Mouse (Mus musculus): ENCODE results near the gene Atg4d. TPM values are rescaled to one million over a fixed set of nuclear protein-coding genes. Genes with fewer than 3 reads are reported as not detected.

Atg4d gene
- polyA plus RNA-seq, 1 experiment from 2014 or later = 52.8 TPM

DNA sequence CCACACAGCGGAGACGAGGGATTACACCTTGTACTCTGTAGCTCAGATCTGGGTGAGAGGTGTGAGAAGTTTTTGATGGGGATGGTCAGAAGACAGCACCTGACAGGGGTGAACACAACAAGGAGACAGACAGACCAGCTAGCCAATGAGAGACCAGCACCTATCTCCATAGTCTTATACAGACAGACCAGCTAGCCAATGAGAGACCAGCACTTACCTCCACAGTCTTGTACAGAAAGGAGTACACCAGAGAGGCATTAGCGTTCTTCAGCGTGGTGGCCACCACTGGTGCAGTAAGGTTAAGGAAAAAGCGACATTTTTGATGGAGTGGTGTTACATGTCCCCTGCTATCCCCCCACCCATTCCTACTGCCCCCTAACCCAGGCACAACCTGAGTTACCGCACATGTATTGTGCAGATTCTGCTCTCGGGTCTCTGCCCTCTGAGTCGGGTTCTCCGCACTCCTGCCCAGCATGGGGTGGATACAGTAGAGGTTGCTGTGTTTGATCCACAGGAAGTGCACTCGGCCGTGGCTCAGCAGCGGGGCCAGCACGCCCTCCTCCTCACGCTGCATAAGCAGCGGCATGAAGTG, 44.2 kb downstream of the Atg4d start:
- Histone ChIP-seq H3K4me3 (ENCODE audit: low read length) (no peak overlapping the region), H3K27me3 (replicated peaks; ENCODE audit: control insufficient read depth, insufficient read depth, low read length) (peaks cover 3% of the 10 kb centered on the region), H3K9ac (ENCODE audit: low read depth, low read length) (no peak overlapping the region), H3K27ac (ENCODE audit: low read depth, low read length) (no peak overlapping the region), H3K4me1 (ENCODE audit: control insufficient read depth, insufficient read depth, low read depth, low read length) (no peaks in the 10 kb centered on the region), H3K4me2 (ENCODE audit: low read length) (no peak overlapping the region), H3K9me3 (ENCODE audit: control insufficient read depth, low read length) (no peaks in the 10 kb centered on the region; the same call in 1 of the 2 replicates), H3K36me3 (ENCODE audit: control insufficient read depth, insufficient read depth, low read length) (no peaks in the 10 kb centered on the region)
- WGBS = 64% methylated on average over 15 of the region's 15 CpGs
- ATAC-seq = 0 out of 2 replicates have a peak, but pooled peaks have one; percentile 26

DNA sequence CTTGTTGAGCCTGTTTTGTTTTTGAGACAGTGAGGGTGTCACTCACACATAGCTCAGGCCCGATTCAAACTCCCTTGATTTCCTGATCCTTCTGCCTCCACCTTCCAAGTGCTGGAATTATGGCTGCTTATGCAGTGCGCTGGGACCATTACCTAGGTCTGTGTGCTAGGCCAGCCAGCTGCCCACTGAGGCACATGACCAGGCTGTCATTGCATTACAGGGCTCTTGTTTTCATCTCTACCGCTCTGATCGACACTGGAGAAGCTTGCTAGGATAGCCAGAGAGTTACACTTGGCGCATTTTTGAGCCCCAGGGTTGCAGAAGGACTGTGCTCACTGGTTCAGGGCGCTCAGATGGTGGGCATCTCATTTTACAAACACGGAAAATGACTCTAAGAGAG, 46.6 kb downstream of the Atg4d start:
- 38% methylated on average over 7 of the region's 7 CpGs for WGBS
- peak overlapping the region; percentile 40 for H3K4me3 ChIP-seq (ENCODE audit: low read length)
- peaks cover 3% of the 10 kb centered on the region for H3K27me3 ChIP-seq (replicated peaks; ENCODE audit: control insufficient read depth, insufficient read depth, low read length)
- H3K4me2 ChIP-seq (ENCODE audit: low read length) = peak overlapping the region; percentile 50
- no peak for ATAC-seq
- no peaks in the 10 kb centered on the region; the same call in 1 of the 2 replicates for H3K9me3 ChIP-seq (ENCODE audit: control insufficient read depth, low read length)
- H3K27ac ChIP-seq (ENCODE audit: low read depth, low read length) = no peak overlapping the region
- no peaks in the 10 kb centered on the region for H3K36me3 ChIP-seq (ENCODE audit: control insufficient read depth, insufficient read depth, low read length)
- H3K4me1 ChIP-seq (ENCODE audit: control insufficient read depth, insufficient read depth, low read depth, low read length) = no peaks in the 10 kb centered on the region
- peak overlapping the region; percentile 56 for H3K9ac ChIP-seq (ENCODE audit: low read depth, low read length)

DNA sequence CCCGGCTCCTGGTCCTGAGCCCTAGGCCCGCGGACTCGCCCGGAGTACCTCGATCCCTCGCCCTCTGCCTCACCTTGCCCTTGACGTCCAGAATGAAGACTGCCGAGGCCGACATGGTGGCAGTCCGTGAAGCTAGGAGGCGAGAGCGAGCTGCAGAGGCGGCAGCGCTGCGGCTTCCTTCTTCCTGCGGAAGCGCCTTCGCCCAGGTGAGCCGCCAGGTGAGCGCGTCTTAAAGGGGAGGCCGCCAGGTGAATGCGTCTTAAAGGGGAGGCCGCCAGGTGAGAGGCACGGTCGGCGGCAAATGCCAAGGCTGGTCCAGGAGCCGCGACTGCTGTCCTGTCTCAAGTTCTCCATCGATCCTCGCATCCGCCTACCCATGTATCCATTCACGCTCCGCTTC, 47.0 kb downstream of the Atg4d start, which contains the start of gene Ap1m2:
Gene Ap1m2 (minus strand): TSS at position 204 of the 400 bp plus-strand sequence.
- ATAC-seq = no peak
- Histone ChIP-seq H3K27me3 (replicated peaks; ENCODE audit: control insufficient read depth, insufficient read depth, low read length) (peaks cover 3% of the 10 kb centered on the region), H3K36me3 (ENCODE audit: control insufficient read depth, insufficient read depth, low read length) (no peaks in the 10 kb centered on the region), H3K9me3 (ENCODE audit: control insufficient read depth, low read length) (no peaks in the 10 kb centered on the region; the same call in 1 of the 2 replicates), H3K27ac (ENCODE audit: low read depth, low read length) (no peak within 1 kb of the TSS), H3K4me3 (ENCODE audit: low read length) (peak within 1 kb of the TSS; percentile 40), H3K4me1 (ENCODE audit: control insufficient read depth, insufficient read depth, low read depth, low read length) (no peaks in the 10 kb centered on the region), H3K9ac (ENCODE audit: low read depth, low read length) (peak within 1 kb of the TSS; percentile 56), H3K4me2 (ENCODE audit: low read length) (peak within 1 kb of the TSS; percentile 50)
- 14% methylated on average over 30 of the region's 35 CpGs for WGBS

DNA sequence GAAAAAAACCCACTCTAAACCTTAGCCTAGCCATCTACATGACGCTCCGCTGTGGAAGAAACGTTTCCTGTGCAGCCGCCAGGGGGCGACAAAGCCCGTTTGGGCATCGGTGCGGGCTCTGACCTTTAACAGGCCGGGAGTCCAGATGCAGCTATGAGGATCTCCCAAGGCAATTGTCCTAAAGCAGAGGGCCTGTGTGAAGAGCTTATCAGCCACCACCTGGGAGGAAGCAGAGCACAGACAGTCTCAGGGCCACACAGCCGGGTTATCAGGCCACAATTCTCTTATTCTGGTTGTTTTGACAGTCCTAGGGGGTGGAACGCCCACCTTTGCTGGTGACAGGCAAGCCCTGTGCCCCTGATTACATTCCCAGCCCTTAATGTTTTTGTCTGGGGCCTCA, 48.3 kb downstream of the Atg4d start:
- H3K9ac ChIP-seq (ENCODE audit: low read depth, low read length) = no peak overlapping the region
- no peaks in the 10 kb centered on the region for H3K36me3 ChIP-seq (ENCODE audit: control insufficient read depth, insufficient read depth, low read length)
- H3K4me1 ChIP-seq (ENCODE audit: control insufficient read depth, insufficient read depth, low read depth, low read length) = no peaks in the 10 kb centered on the region
- ATAC-seq = peak; percentile 21; the same call in 1 of the 2 replicates
- peaks cover 3% of the 10 kb centered on the region for H3K27me3 ChIP-seq (replicated peaks; ENCODE audit: control insufficient read depth, insufficient read depth, low read length)
- no peak overlapping the region for H3K4me2 ChIP-seq (ENCODE audit: low read length)
- 9% methylated on average over 11 of the region's 11 CpGs for WGBS
- H3K4me3 ChIP-seq (ENCODE audit: low read length) = no peak overlapping the region
- H3K27ac ChIP-seq (ENCODE audit: low read depth, low read length) = no peak overlapping the region
- no peaks in the 10 kb centered on the region; the same call in 1 of the 2 replicates for H3K9me3 ChIP-seq (ENCODE audit: control insufficient read depth, low read length)

GRCm38 (mm10) chr9:21314367-21315140, 49.5 kb downstream of the Atg4d start:
- no peaks in the 10 kb centered on the region; the same call in 1 of the 2 replicates for H3K9me3 ChIP-seq (ENCODE audit: control insufficient read depth, low read length)
- ATAC-seq = no peak
- H3K9ac ChIP-seq (ENCODE audit: low read depth, low read length) = no peak overlapping the region
- no peak overlapping the region for H3K27ac ChIP-seq (ENCODE audit: low read depth, low read length)
- H3K36me3 ChIP-seq (ENCODE audit: control insufficient read depth, insufficient read depth, low read length) = no peaks in the 10 kb centered on the region
- no peaks in the 10 kb centered on the region for H3K4me1 ChIP-seq (ENCODE audit: control insufficient read depth, insufficient read depth, low read depth, low read length)
- peaks cover 3% of the 10 kb centered on the region for H3K27me3 ChIP-seq (replicated peaks; ENCODE audit: control insufficient read depth, insufficient read depth, low read length)
- H3K4me2 ChIP-seq (ENCODE audit: low read length) = no peak overlapping the region
- WGBS = 91% methylated on average over 9 of the region's 9 CpGs
- H3K4me3 ChIP-seq (ENCODE audit: low read length) = no peak overlapping the region

GRCm38 (mm10) chr9:21315421-21315820, 50.3 kb downstream of the Atg4d start:
- no peaks in the 10 kb centered on the region; the same call in 1 of the 2 replicates for H3K9me3 ChIP-seq (ENCODE audit: control insufficient read depth, low read length)
- H3K27me3 ChIP-seq (replicated peaks; ENCODE audit: control insufficient read depth, insufficient read depth, low read length) = peaks cover 3% of the 10 kb centered on the region
- no peak overlapping the region for H3K27ac ChIP-seq (ENCODE audit: low read depth, low read length)
- 57% methylated on average over 5 of the region's 5 CpGs for WGBS
- no peak for ATAC-seq
- H3K4me1 ChIP-seq (ENCODE audit: control insufficient read depth, insufficient read depth, low read depth, low read length) = peaks cover 3% of the 10 kb centered on the region; the same call in 1 of the 2 replicates
- H3K4me3 ChIP-seq (ENCODE audit: low read length) = no peak overlapping the region
- H3K9ac ChIP-seq (ENCODE audit: low read depth, low read length) = no peak overlapping the region
- no peak overlapping the region for H3K4me2 ChIP-seq (ENCODE audit: low read length)
- no peaks in the 10 kb centered on the region for H3K36me3 ChIP-seq (ENCODE audit: control insufficient read depth, insufficient read depth, low read length)

GRCm38 (mm10) chr9:21316696-21317095, 51.6 kb downstream of the Atg4d start:
- peaks cover 1% of the 10 kb centered on the region for H3K27me3 ChIP-seq (replicated peaks; ENCODE audit: control insufficient read depth, insufficient read depth, low read length)
- no peak overlapping the region for H3K4me3 ChIP-seq (ENCODE audit: low read length)
- H3K36me3 ChIP-seq (ENCODE audit: control insufficient read depth, insufficient read depth, low read length) = no peaks in the 10 kb centered on the region
- H3K9ac ChIP-seq (ENCODE audit: low read depth, low read length) = no peak overlapping the region
- no peak for ATAC-seq
- peaks cover 9% of the 10 kb centered on the region for H3K4me1 ChIP-seq (ENCODE audit: control insufficient read depth, insufficient read depth, low read depth, low read length)
- WGBS = 76% methylated on average over 7 of the region's 7 CpGs
- H3K4me2 ChIP-seq (ENCODE audit: low read length) = no peak overlapping the region
- H3K9me3 ChIP-seq (ENCODE audit: control insufficient read depth, low read length) = no peaks in the 10 kb centered on the region; the same call in 1 of the 2 replicates
- H3K27ac ChIP-seq (ENCODE audit: low read depth, low read length) = no peak overlapping the region

GRCm38 (mm10) chr9:21318792-21319191, 53.7 kb downstream of the Atg4d start:
- Histone ChIP-seq H3K27me3 (replicated peaks; ENCODE audit: control insufficient read depth, insufficient read depth, low read length) (no peaks in the 10 kb centered on the region), H3K4me1 (ENCODE audit: control insufficient read depth, insufficient read depth, low read depth, low read length) (peaks cover 20% of the 10 kb centered on the region), H3K27ac (ENCODE audit: low read depth, low read length) (no peak overlapping the region), H3K4me3 (ENCODE audit: low read length) (no peak overlapping the region), H3K9ac (ENCODE audit: low read depth, low read length) (no peak overlapping the region), H3K9me3 (ENCODE audit: control insufficient read depth, low read length) (no peaks in the 10 kb centered on the region), H3K36me3 (ENCODE audit: control insufficient read depth, insufficient read depth, low read length) (no peaks in the 10 kb centered on the region), H3K4me2 (ENCODE audit: low read length) (no peak overlapping the region)
- no peak for ATAC-seq
- WGBS = 92% methylated on average over 6 of the region's 6 CpGs

DNA sequence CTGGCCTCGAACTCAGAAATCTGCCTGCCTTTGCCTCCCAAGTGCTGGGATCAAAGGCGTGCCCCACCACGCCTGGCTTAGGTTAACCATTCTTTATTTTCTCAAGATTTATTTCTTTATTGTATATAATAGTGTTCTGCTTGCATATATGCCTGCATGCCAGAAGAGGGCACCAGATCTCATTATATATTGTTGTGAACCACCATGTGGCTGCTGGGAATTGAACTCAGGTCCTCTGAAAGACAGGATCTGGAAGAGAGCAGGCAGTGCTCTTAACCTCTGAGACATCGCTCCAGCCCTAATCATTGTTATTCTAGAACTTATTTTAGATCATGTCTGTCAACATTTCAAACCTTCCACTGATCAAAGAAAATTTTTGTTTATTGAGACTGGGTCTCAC, 54.4 kb downstream of the Atg4d start:
- H3K4me2 ChIP-seq (ENCODE audit: low read length) = no peak overlapping the region
- H3K27me3 ChIP-seq (replicated peaks; ENCODE audit: control insufficient read depth, insufficient read depth, low read length) = no peaks in the 10 kb centered on the region
- WGBS = 96% methylated on average over 4 of the region's 4 CpGs
- H3K4me3 ChIP-seq (ENCODE audit: low read length) = no peak overlapping the region
- H3K9ac ChIP-seq (ENCODE audit: low read depth, low read length) = no peak overlapping the region
- peaks cover 20% of the 10 kb centered on the region for H3K4me1 ChIP-seq (ENCODE audit: control insufficient read depth, insufficient read depth, low read depth, low read length)
- H3K27ac ChIP-seq (ENCODE audit: low read depth, low read length) = no peak overlapping the region
- no peaks in the 10 kb centered on the region for H3K36me3 ChIP-seq (ENCODE audit: control insufficient read depth, insufficient read depth, low read length)
- ATAC-seq = no peak
- H3K9me3 ChIP-seq (ENCODE audit: control insufficient read depth, low read length) = no peaks in the 10 kb centered on the region

Data from hindbrain, embryonic 16.5 days (tissue).